Mouse (Mus musculus) kidney, embryonic 14.5 days (tissue): ENCODE measurements around the gene Hspg2. TPM values are rescaled to one million over a fixed set of nuclear protein-coding genes. Genes with fewer than 3 reads are reported as not detected.

ENCODE experiments used
- ATAC-seq: fragments of 200-750 bp; cut with Nextera tagmentation; 2 replicates; pipeline ENCODE4 v1.8.0; 2017; ENCODE audit warnings: moderate number of reproducible peaks, mild to moderate bottlenecking, moderate TSS enrichment, moderate library complexity; ENCODE audit not compliant: low FRiP score, low TSS enrichment
- H3K27ac ChIP-seq: fragments of 300-500 bp; sonication (generic); 2 replicates; pipeline ENCODE4 v1.5.1; 2014; ENCODE audit warnings: low read depth, mild to moderate bottlenecking, low read length, moderate library complexity, mixed read lengths
- H3K27me3 ChIP-seq: fragments of 300-500 bp; sonication (generic); 2 replicates; pipeline ENCODE4 v1.6.1; 2014; ENCODE audit warnings: mild to moderate bottlenecking, low read length; ENCODE audit not compliant: control insufficient read depth, insufficient read depth
- H3K36me3 ChIP-seq: fragments of 300-500 bp; sonication (generic); 2 replicates; pipeline ENCODE4 v1.6.1; 2014; ENCODE audit warnings: low read length, mixed read lengths; ENCODE audit not compliant: control insufficient read depth, insufficient read depth
- H3K4me1 ChIP-seq: fragments of 300-500 bp; sonication (generic); 2 replicates; pipeline ENCODE4 v1.6.1; 2014; ENCODE audit warnings: low read length, mixed read lengths; ENCODE audit not compliant: control insufficient read depth, insufficient read depth
- H3K4me2 ChIP-seq: fragments of 300-500 bp; sonication (generic); replicated peaks from 2 replicates; pipeline ENCODE4 v1.6.1; 2014; ENCODE audit warnings: low read depth, mild to moderate bottlenecking, low read length
- H3K4me3 ChIP-seq: fragments of 300-500 bp; sonication (generic); 2 replicates; pipeline ENCODE4 v1.5.1; 2014; ENCODE audit warnings: mild to moderate bottlenecking, low read length
- H3K9ac ChIP-seq: fragments of 300-500 bp; sonication (generic); 2 replicates; pipeline ENCODE4 v1.6.1; 2014; ENCODE audit warnings: low read depth, mild to moderate bottlenecking, low read length, moderate library complexity
- H3K9me3 ChIP-seq: fragments of 300-500 bp; sonication (generic); 2 replicates; pipeline ENCODE4 v1.6.1; 2016; ENCODE audit warnings: low read length; ENCODE audit not compliant: control insufficient read depth
- WGBS: fragments of 180-500 bp; shearing (Covaris S2); extraction: QIAGEN DNeasy Blood & Tissue Kit; methylation state at CpG from one replicate; pipeline ENCODE4 v1.1.7; 2014; 5-methylcytosine and 5-hydroxymethylcytosine counted together
- polyA plus RNA-seq: library from polyadenylated mRNA; unstranded; fragments of >200 nt; fragmentation: Nextera tagmentation; extraction: Ambion mirVana; gene quantifications from 2 replicates; pipeline ENCODE4 v1.2.1, GENCODE M21; 2014

The Hspg2 gene
- polyA plus RNA-seq, 1 experiment from 2014 or later = 56.2 TPM

- peaks cover 97% of the 10 kb centered on the region for H3K36me3 ChIP-seq
- no peaks in the 10 kb centered on the region for H3K9me3 ChIP-seq
- no peak overlapping the region for H3K4me2 ChIP-seq
- no peak overlapping the region for H3K27ac ChIP-seq
- H3K4me1 ChIP-seq = no peaks in the 10 kb centered on the region
- no peak overlapping the region for H3K4me3 ChIP-seq
- no peak for ATAC-seq
- WGBS = 88% methylated on average over 14 of the region's 14 CpGs
- no peak overlapping the region for H3K9ac ChIP-seq
- H3K27me3 ChIP-seq = no peaks in the 10 kb centered on the region
Measured at GRCm38 (mm10) chr4:137518746-137519145, 50.2 kb downstream of the Hspg2 start.

- Histone ChIP-seq H3K27me3 (no peaks in the 10 kb centered on the region), H3K4me1 (no peaks in the 10 kb centered on the region), H3K9me3 (no peaks in the 10 kb centered on the region), H3K4me3 (no peak overlapping the region), H3K9ac (no peak overlapping the region), H3K27ac (no peak overlapping the region), H3K36me3 (peaks cover 97% of the 10 kb centered on the region), H3K4me2 (no peak overlapping the region)
- ATAC-seq = no peak
- WGBS = 95% methylated on average over 5 of the region's 5 CpGs
Measured at GRCm38 (mm10) chr4:137520346-137520745, 51.8 kb downstream of the Hspg2 start.

- Histone ChIP-seq H3K9me3 (no peaks in the 10 kb centered on the region), H3K4me3 (no peak overlapping the region), H3K27ac (no peak overlapping the region), H3K9ac (no peak overlapping the region), H3K4me2 (no peak overlapping the region), H3K36me3 (peaks cover 93% of the 10 kb centered on the region), H3K27me3 (no peaks in the 10 kb centered on the region), H3K4me1 (no peaks in the 10 kb centered on the region)
- ATAC-seq = no peak
- WGBS = 95% methylated on average over 11 of the region's 11 CpGs
Measured at GRCm38 (mm10) chr4:137521966-137522365, 53.4 kb downstream of the Hspg2 start.

- Histone ChIP-seq H3K9me3 (no peaks in the 10 kb centered on the region), H3K27ac (no peak overlapping the region), H3K9ac (no peak overlapping the region), H3K4me3 (no peak overlapping the region), H3K36me3 (peaks cover 88% of the 10 kb centered on the region), H3K4me1 (no peaks in the 10 kb centered on the region), H3K4me2 (no peak overlapping the region), H3K27me3 (no peaks in the 10 kb centered on the region)
- 100% methylated on average over 1 of the region's 1 CpGs for WGBS
- no peak for ATAC-seq
Measured at GRCm38 (mm10) chr4:137525426-137525825, 56.9 kb downstream of the Hspg2 start.

- 84% methylated on average over 4 of the region's 4 CpGs for WGBS
- no peaks in the 10 kb centered on the region for H3K4me1 ChIP-seq
- ATAC-seq = no peak
Measured at GRCm38 (mm10) chr4:137527368-137527767, 58.8 kb downstream of the Hspg2 start.

GRCm38 (mm10) chr4:137527872-137528271 is 59.3 kb downstream of the Hspg2 start:
- Histone ChIP-seq H3K4me2 (no peak overlapping the region), H3K4me3 (no peak overlapping the region), H3K9me3 (no peaks in the 10 kb centered on the region), H3K36me3 (peaks cover 78% of the 10 kb centered on the region), H3K4me1 (no peaks in the 10 kb centered on the region), H3K27me3 (no peaks in the 10 kb centered on the region), H3K9ac (no peak overlapping the region), H3K27ac (no peak overlapping the region)
- 89% methylated on average over 6 of the region's 6 CpGs for WGBS
- ATAC-seq = no peak

More at GRCm38 (mm10) chr4:137527368-137527767, 58.8 kb downstream of the Hspg2 start:
- Histone ChIP-seq H3K27ac (no peak overlapping the region), H3K36me3 (peaks cover 83% of the 10 kb centered on the region), H3K9ac (no peak overlapping the region), H3K4me2 (no peak overlapping the region), H3K4me3 (no peak overlapping the region), H3K27me3 (no peaks in the 10 kb centered on the region), H3K9me3 (no peaks in the 10 kb centered on the region)

- 72% methylated on average over 14 of the region's 14 CpGs for WGBS
- ATAC-seq = no peak
Measured at GRCm38 (mm10) chr4:137540356-137540755, 71.8 kb downstream of the Hspg2 start.

GRCm38 (mm10) chr4:137542968-137543367 is 74.4 kb downstream of the Hspg2 start:
- Histone ChIP-seq H3K4me2 (no peak overlapping the region), H3K9ac (no peak overlapping the region), H3K27ac (no peak overlapping the region), H3K4me3 (no peak overlapping the region), H3K27me3 (no peaks in the 10 kb centered on the region), H3K9me3 (no peaks in the 10 kb centered on the region), H3K36me3 (peaks cover 99% of the 10 kb centered on the region), H3K4me1 (no peaks in the 10 kb centered on the region)
- WGBS = 88% methylated on average over 10 of the region's 10 CpGs
- ATAC-seq = no peak

More at GRCm38 (mm10) chr4:137540356-137540755, 71.8 kb downstream of the Hspg2 start:
- Histone ChIP-seq H3K9me3 (no peaks in the 10 kb centered on the region), H3K4me1 (no peaks in the 10 kb centered on the region), H3K4me2 (no peak overlapping the region), H3K27ac (no peak overlapping the region), H3K4me3 (no peak overlapping the region), H3K9ac (no peak overlapping the region), H3K36me3 (peaks cover 98% of the 10 kb centered on the region), H3K27me3 (no peaks in the 10 kb centered on the region)

GRCm38 (mm10) chr4:137545568-137545967 is 77.0 kb downstream of the Hspg2 start:
- 97% methylated on average over 9 of the region's 9 CpGs for WGBS
- no peak for ATAC-seq
- no peak overlapping the region for H3K4me3 ChIP-seq

More at GRCm38 (mm10) chr4:137545568-137545967, 77.0 kb downstream of the Hspg2 start:
- Histone ChIP-seq H3K9ac (no peak overlapping the region), H3K9me3 (no peaks in the 10 kb centered on the region), H3K4me1 (no peaks in the 10 kb centered on the region), H3K27me3 (no peaks in the 10 kb centered on the region), H3K4me2 (no peak overlapping the region), H3K27ac (no peak overlapping the region), H3K36me3 (peaks cover 99% of the 10 kb centered on the region)
